Comparison of ENCODE assay signal across 9 mouse cellular contexts in genomic region chr4:114477082-114477771, GRCm38 (mm10).
A peak's percentile ranks its signal among the peaks of the same experiment; 100 is the strongest.
DNase-seq lines count a peak whose midpoint lies in the region; ATAC-seq and TF ChIP-seq lines count a peak whose summit lies in the region.
"Had no signal": no experiment of that assay in that cellular context is flagged by ENCODE, and none has a peak within 500 bp of the region (broad histone marks: within the 10 kb centered on the region; RNA-seq: fewer than 3 reads in every experiment).

No protein-coding gene starts in this region.

- no peaks in the 10 kb centered on the region for H3K9me3 ChIP-seq in heart, embryonic 16.5 days (replicated peaks; ENCODE audit: control insufficient read depth, low read length)
- H3K9me3 ChIP-seq in lung, postnatal 0 days (ENCODE audit: low read length): no peaks in the 10 kb centered on the region
- no peaks in the 10 kb centered on the region for H3K9me3 ChIP-seq in kidney, embryonic 15.5 days (replicated peaks)
- H3K9me3 ChIP-seq: liver, embryonic 13.5 days had no signal

- no peak for TF ChIP-seq CTCF in lung, postnatal 0 days (IDR thresholded peaks at IDR 0.05)
- TF ChIP-seq CTCF in thymus, adult 2 months (IDR thresholded peaks at IDR 0.05; ENCODE audit: borderline replicate concordance, control insufficient read depth, extremely low read depth, insufficient read depth, low read length, poor library complexity): no peak

- H3K4me1 ChIP-seq in heart, embryonic 16.5 days (ENCODE audit: control insufficient read depth, insufficient read depth, low read length): peaks cover 12% of the 10 kb centered on the region
- no peaks in the 10 kb centered on the region for H3K4me1 ChIP-seq in lung, postnatal 0 days (ENCODE audit: insufficient read depth, low read depth, low read length)
- H3K4me1 ChIP-seq in thymus, adult 2 months (replicated peaks; ENCODE audit: control insufficient read depth, insufficient read depth, low read length): no peaks in the 10 kb centered on the region
- H3K4me1 ChIP-seq in kidney, embryonic 15.5 days: peaks cover 14% of the 10 kb centered on the region
- H3K4me1 ChIP-seq: liver, embryonic 13.5 days had no signal

- peaks cover 33% of the 10 kb centered on the region for H3K27me3 ChIP-seq in heart, embryonic 16.5 days (ENCODE audit: control insufficient read depth, insufficient read depth, low read length)
- H3K27me3 ChIP-seq in lung, postnatal 0 days (replicated peaks; ENCODE audit: insufficient read depth, low read length): no peaks in the 10 kb centered on the region
- no peaks in the 10 kb centered on the region for H3K27me3 ChIP-seq in thymus, adult 2 months (ENCODE audit: control insufficient read depth, insufficient read depth, low read length)
- 0 out of 2 replicates have a peak, but pooled peaks cover 3% of the 10 kb centered on the region for H3K27me3 ChIP-seq in kidney, embryonic 15.5 days
- H3K27me3 ChIP-seq: liver, embryonic 13.5 days had no signal

- DNase-seq in cerebellum, postnatal 10 days: peak; percentile 30 to 52
- no peak for DNase-seq in cerebellum, adult 11 months
- peak; percentile 16 for DNase-seq in Muller cell, postnatal 12 days (ENCODE audit: inconsistent ontology term)
- no peak for DNase-seq in lung, postnatal 0 days (ENCODE audit: low spot score)
- no peak for DNase-seq in thymus, adult 2 months
- no peak for DNase-seq in thymus, postnatal 0 days (ENCODE audit: low spot score)
- DNase-seq: liver, embryonic 13.5 days had no signal

- no peak for TF ChIP-seq POLR2A in thymus, adult 2 months (IDR thresholded peaks at IDR 0.05; ENCODE audit: control insufficient read depth, extremely low read depth, insufficient read depth, low read length, poor library complexity)

- no peak overlapping the region for H3K27ac ChIP-seq in heart, embryonic 16.5 days (ENCODE audit: low read length)
- no peak overlapping the region for H3K27ac ChIP-seq in lung, postnatal 0 days (ENCODE audit: low read length)
- no peak overlapping the region for H3K27ac ChIP-seq in thymus, adult 2 months (ENCODE audit: control insufficient read depth, insufficient read depth, low read length)
- no peak overlapping the region for H3K27ac ChIP-seq in kidney, embryonic 15.5 days
- H3K27ac ChIP-seq: liver, embryonic 13.5 days had no signal

- no peak overlapping the region for H3K4me2 ChIP-seq in heart, embryonic 16.5 days (ENCODE audit: low read depth, low read length)
- H3K4me2 ChIP-seq in lung, postnatal 0 days (replicated peaks; ENCODE audit: low read depth, low read length): no peak overlapping the region
- no peak overlapping the region for H3K4me2 ChIP-seq in kidney, embryonic 15.5 days
- H3K4me2 ChIP-seq: liver, embryonic 13.5 days had no signal

- H3K36me3 ChIP-seq in heart, embryonic 16.5 days (ENCODE audit: control insufficient read depth, insufficient read depth): no peaks in the 10 kb centered on the region
- H3K36me3 ChIP-seq in lung, postnatal 0 days (ENCODE audit: insufficient read depth, low read length): no peaks in the 10 kb centered on the region
- no peaks in the 10 kb centered on the region for H3K36me3 ChIP-seq in thymus, adult 2 months (ENCODE audit: control insufficient read depth, insufficient read depth, low read length)
- H3K36me3 ChIP-seq in kidney, embryonic 15.5 days: no peaks in the 10 kb centered on the region
- H3K36me3 ChIP-seq: liver, embryonic 13.5 days had no signal

- ATAC-seq in heart, embryonic 16.5 days (replicated peaks; ENCODE audit: extremely low read depth, insufficient read depth, low FRiP score): no peak; the same call in 1 of the 2 replicates
- peak; percentile 28; the same call in 1 of the 2 replicates for ATAC-seq in lung, postnatal 0 days
- no peak for ATAC-seq in kidney, embryonic 15.5 days (replicated peaks; ENCODE audit: low FRiP score)

- 26% methylated on average over 11 of the region's 11 CpGs for WGBS in heart, embryonic 16.5 days
- WGBS in lung, postnatal 0 days: 34% methylated on average over 11 of the region's 11 CpGs
- 82% methylated on average over 11 of the region's 11 CpGs for WGBS in thymus, adult 2 months
- 39% methylated on average over 11 of the region's 11 CpGs for WGBS in kidney, embryonic 15.5 days

- no peak overlapping the region for H3K4me3 ChIP-seq in heart, embryonic 16.5 days (ENCODE audit: low read length)
- H3K4me3 ChIP-seq in lung, postnatal 0 days (ENCODE audit: low read depth, low read length): no peak overlapping the region
- H3K4me3 ChIP-seq in thymus, adult 2 months (ENCODE audit: control insufficient read depth, insufficient read depth, low read length): no peak overlapping the region
- no peak overlapping the region for H3K4me3 ChIP-seq in kidney, embryonic 15.5 days (replicated peaks)
- H3K4me3 ChIP-seq: liver, embryonic 13.5 days had no signal

- TF ChIP-seq EP300 in lung, postnatal 0 days (IDR thresholded peaks at IDR 0.05): no peak

- H3K9ac ChIP-seq in heart, embryonic 16.5 days (ENCODE audit: low read length): 0 out of 2 replicates have a peak overlapping the region, but pooled peaks have one; percentile 22
- no peak overlapping the region for H3K9ac ChIP-seq in lung, postnatal 0 days (replicated peaks; ENCODE audit: low read depth)
- H3K9ac ChIP-seq in kidney, embryonic 15.5 days: no peak overlapping the region
- H3K9ac ChIP-seq: liver, embryonic 13.5 days had no signal

Comparison
In these comparisons a context has a peak if more than half of its experiments do, and no peak if none do; other contexts are left out.
1. DNase-seq: peak in cerebellum, postnatal 10 days (2 of 2) and Muller cell, postnatal 12 days (single experiment); none in cerebellum, adult 11 months (single experiment), lung, postnatal 0 days (single experiment), thymus, adult 2 months (single experiment) and thymus, postnatal 0 days (single experiment).